Mouse (Mus musculus) forebrain, embryonic 15.5 days (tissue): ENCODE data around the gene Osbpl10. TPM values are rescaled to one million over a fixed set of nuclear protein-coding genes. Genes with fewer than 3 reads are reported as not detected.
A peak's percentile ranks its signal among the peaks of the same experiment; 100 is the strongest.

Experiments used
- ATAC-seq: fragments of 200-750 bp; cut with Nextera tagmentation; replicated peaks from 2 replicates; pipeline ENCODE4 v1.8.0; 2017; ENCODE audit warnings: mild to moderate bottlenecking, moderate TSS enrichment, moderate library complexity
- H3K27ac ChIP-seq: fragments of 300-500 bp; sonication (generic); replicated peaks from 2 replicates; pipeline ENCODE4 v1.5.1; 2015; ENCODE audit warnings: mild to moderate bottlenecking, inconsistent platforms
- H3K27me3 ChIP-seq: fragments of 300-500 bp; sonication (generic); 2 replicates; pipeline ENCODE4 v1.6.1; 2015; ENCODE audit warnings: inconsistent platforms
- H3K36me3 ChIP-seq: fragments of 300-500 bp; sonication (generic); 2 replicates; pipeline ENCODE4 v1.6.1; 2015; ENCODE audit warnings: mild to moderate bottlenecking, inconsistent platforms
- H3K4me1 ChIP-seq: fragments of 300-500 bp; sonication (generic); 2 replicates; pipeline ENCODE4 v1.6.1; 2015; ENCODE audit warnings: inconsistent platforms
- H3K4me2 ChIP-seq: fragments of 300-500 bp; sonication (generic); replicated peaks from 2 replicates; pipeline ENCODE4 v1.6.1; 2015; ENCODE audit warnings: mild to moderate bottlenecking, inconsistent platforms
- H3K4me3 ChIP-seq: fragments of 300-500 bp; sonication (generic); 2 replicates; pipeline ENCODE4 v1.5.1; 2015; ENCODE audit warnings: mild to moderate bottlenecking, inconsistent platforms
- H3K9ac ChIP-seq: fragments of 300-500 bp; sonication (generic); replicated peaks from 2 replicates; pipeline ENCODE4 v1.6.1; 2015; ENCODE audit warnings: mild to moderate bottlenecking, inconsistent platforms
- H3K9me3 ChIP-seq: fragments of 300-500 bp; sonication (generic); 2 replicates; pipeline ENCODE4 v1.6.1; 2016; ENCODE audit warnings: inconsistent platforms
- WGBS: fragments of 180-500 bp; shearing (Covaris S2); methylation state at CpG from one replicate; pipeline ENCODE4 v1.1.7; 2015; ENCODE audit warnings: mixed read lengths; 5-methylcytosine and 5-hydroxymethylcytosine counted together
- polyA plus RNA-seq: library from polyadenylated mRNA; unstranded; fragments of >200 nt; fragmentation: Nextera tagmentation; extraction: Ambion mirVana; gene quantifications from 2 replicates; pipeline ENCODE4 v1.2.1, GENCODE M21; 2015

Osbpl10 gene
- polyA plus RNA-seq, 1 experiment from 2014 or later = 2.6 TPM

GRCm38 (mm10) chr9:115039245-115039644 is 60.9 kb downstream of the Osbpl10 start:
- ATAC-seq = no peak
- H3K27ac ChIP-seq = no peak overlapping the region
- no peak overlapping the region for H3K4me2 ChIP-seq
- no peak overlapping the region for H3K9ac ChIP-seq
- 36% methylated on average over 7 of the region's 7 CpGs for WGBS
- no peaks in the 10 kb centered on the region for H3K36me3 ChIP-seq
- H3K27me3 ChIP-seq = no peaks in the 10 kb centered on the region
- no peaks in the 10 kb centered on the region for H3K9me3 ChIP-seq
- peaks cover 23% of the 10 kb centered on the region for H3K4me1 ChIP-seq
- no peak overlapping the region for H3K4me3 ChIP-seq

DNA sequence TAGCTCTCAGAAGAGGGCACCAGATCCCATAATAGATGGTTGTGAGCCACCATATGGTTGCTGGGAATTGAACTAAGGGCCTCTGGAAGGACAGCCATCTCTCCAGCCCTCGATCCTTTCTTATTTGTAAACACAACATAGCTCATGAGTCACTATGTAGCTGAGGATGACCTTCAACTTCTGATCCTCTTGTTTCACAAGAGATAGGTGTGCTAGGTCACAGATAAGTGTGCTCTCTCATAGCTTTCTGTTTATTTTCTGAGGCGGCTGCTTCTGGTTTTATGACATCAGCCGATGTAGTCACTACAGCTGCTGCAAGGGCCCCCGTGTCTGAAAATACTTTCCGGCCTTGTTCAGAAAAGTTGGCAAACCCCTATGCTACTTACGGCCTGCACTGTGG is 64.2 kb downstream of the Osbpl10 start:
- Histone ChIP-seq H3K9me3 (no peaks in the 10 kb centered on the region), H3K27me3 (no peaks in the 10 kb centered on the region), H3K27ac (no peak overlapping the region), H3K4me2 (no peak overlapping the region), H3K4me1 (peaks cover 31% of the 10 kb centered on the region), H3K4me3 (no peak overlapping the region), H3K9ac (no peak overlapping the region), H3K36me3 (no peaks in the 10 kb centered on the region)
- no peak for ATAC-seq
- WGBS = 94% methylated on average over 6 of the region's 6 CpGs

GRCm38 (mm10) chr9:115042971-115043706 is 64.8 kb downstream of the Osbpl10 start:
- Histone ChIP-seq H3K9ac (no peak overlapping the region), H3K27me3 (no peaks in the 10 kb centered on the region), H3K4me2 (no peak overlapping the region), H3K9me3 (no peaks in the 10 kb centered on the region), H3K4me3 (no peak overlapping the region), H3K4me1 (peaks cover 25% of the 10 kb centered on the region), H3K27ac (no peak overlapping the region), H3K36me3 (no peaks in the 10 kb centered on the region)
- ATAC-seq = 0 out of 2 replicates have a peak, but pooled peaks have one; percentile 30
- WGBS = 69% methylated on average over 13 of the region's 13 CpGs

GRCm38 (mm10) chr9:115043881-115044770 is 65.8 kb downstream of the Osbpl10 start:
- Histone ChIP-seq H3K4me2 (no peak overlapping the region), H3K4me3 (no peak overlapping the region), H3K27ac (no peak overlapping the region), H3K9ac (no peak overlapping the region), H3K36me3 (no peaks in the 10 kb centered on the region), H3K27me3 (no peaks in the 10 kb centered on the region), H3K4me1 (peaks cover 15% of the 10 kb centered on the region), H3K9me3 (no peaks in the 10 kb centered on the region)
- no peak for ATAC-seq
- WGBS = 89% methylated on average over 8 of the region's 8 CpGs

DNA sequence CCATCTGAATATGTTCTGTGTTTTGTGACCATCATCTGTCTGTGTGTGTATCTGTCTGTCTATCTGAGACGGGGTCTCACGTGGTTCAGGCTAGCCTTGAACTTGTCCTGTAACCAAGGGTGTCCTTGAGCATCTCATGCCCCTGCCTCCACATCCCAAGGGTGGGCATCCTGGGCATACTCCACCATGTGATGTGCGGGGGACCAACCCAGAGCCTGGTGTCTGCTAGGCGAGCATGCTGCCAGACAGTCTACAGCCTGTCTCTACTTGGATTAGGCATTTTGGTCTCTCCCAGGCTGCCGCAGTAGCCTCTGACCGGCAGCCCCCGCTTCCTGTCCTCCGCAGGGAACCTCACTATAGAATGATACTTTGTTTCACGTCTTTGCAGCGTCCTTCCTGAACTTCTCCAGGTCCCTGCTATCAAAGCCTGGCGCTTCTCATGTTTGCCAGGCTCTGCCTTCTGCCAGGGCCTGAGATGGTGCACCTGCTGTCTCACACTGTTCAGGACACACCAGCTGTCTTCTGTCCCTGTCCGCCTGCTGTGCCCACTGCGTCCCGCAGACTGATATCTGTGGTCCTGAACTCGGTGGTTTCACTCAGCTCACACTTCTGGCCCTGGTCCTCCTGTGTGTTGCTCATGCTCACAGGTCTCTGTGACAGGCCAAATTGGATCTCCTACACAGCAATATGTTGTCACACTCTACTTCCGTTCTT is 66.9 kb downstream of the Osbpl10 start:
- Histone ChIP-seq H3K36me3 (no peaks in the 10 kb centered on the region), H3K27ac (no peak overlapping the region), H3K4me2 (no peak overlapping the region), H3K9ac (no peak overlapping the region), H3K27me3 (no peaks in the 10 kb centered on the region), H3K9me3 (no peaks in the 10 kb centered on the region), H3K4me3 (no peak overlapping the region), H3K4me1 (peaks cover 13% of the 10 kb centered on the region; the same call in 1 of the 2 replicates)
- peak; percentile 51; the same call in 1 of the 2 replicates for ATAC-seq
- WGBS = 62% methylated on average over 16 of the region's 16 CpGs

DNA sequence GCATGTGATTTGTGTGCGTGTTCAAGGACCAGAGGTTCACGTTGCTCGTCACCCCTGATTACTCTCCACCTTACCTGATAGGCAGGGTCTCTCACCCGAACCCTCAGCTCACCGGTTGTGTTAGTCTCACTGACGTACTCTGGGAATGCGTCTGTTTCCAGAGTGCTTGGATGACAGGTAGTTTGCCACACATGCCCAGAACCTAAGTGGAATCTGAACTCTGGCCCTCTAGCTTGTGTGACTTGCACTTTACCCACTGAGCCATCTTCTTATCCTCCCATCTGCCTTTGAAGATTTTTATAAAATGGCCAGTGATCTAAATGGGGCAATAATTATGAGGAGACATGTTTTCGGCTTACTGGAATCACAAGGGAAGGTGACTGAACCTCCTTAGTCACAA is 68.3 kb downstream of the Osbpl10 start:
- Histone ChIP-seq H3K9me3 (no peaks in the 10 kb centered on the region), H3K36me3 (no peaks in the 10 kb centered on the region), H3K4me3 (no peak overlapping the region), H3K4me1 (peaks cover 13% of the 10 kb centered on the region; the same call in 1 of the 2 replicates), H3K4me2 (no peak overlapping the region), H3K27ac (no peak overlapping the region), H3K27me3 (no peaks in the 10 kb centered on the region), H3K9ac (no peak overlapping the region)
- 91% methylated on average over 8 of the region's 8 CpGs for WGBS
- ATAC-seq = no peak

DNA sequence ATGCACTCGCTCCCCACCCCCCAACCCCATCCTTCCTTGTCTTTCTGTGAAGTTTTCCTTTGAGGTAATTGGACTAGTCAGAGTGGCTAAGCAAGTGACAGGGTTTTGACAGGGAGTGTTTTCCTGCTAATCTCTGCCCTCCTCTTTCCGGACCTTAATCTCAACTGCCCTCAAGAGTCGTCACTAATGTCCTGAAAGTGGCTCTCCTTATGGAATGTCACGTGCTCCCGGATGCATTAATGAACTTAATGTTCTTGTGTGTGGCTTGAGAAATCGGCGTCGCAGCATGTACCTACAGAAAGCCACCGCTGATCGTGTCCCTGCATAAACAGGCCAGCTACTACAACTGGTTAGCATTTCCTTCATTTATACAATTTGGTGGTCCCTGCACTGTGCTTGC is 70.0 kb downstream of the Osbpl10 start:
- 48% methylated on average over 10 of the region's 10 CpGs for WGBS
- Histone ChIP-seq H3K27ac (no peak overlapping the region), H3K4me1 (peaks cover 10% of the 10 kb centered on the region; the same call in 1 of the 2 replicates), H3K27me3 (no peaks in the 10 kb centered on the region), H3K4me2 (no peak overlapping the region), H3K4me3 (no peak overlapping the region), H3K36me3 (no peaks in the 10 kb centered on the region), H3K9ac (no peak overlapping the region), H3K9me3 (no peaks in the 10 kb centered on the region)
- no peak for ATAC-seq

DNA sequence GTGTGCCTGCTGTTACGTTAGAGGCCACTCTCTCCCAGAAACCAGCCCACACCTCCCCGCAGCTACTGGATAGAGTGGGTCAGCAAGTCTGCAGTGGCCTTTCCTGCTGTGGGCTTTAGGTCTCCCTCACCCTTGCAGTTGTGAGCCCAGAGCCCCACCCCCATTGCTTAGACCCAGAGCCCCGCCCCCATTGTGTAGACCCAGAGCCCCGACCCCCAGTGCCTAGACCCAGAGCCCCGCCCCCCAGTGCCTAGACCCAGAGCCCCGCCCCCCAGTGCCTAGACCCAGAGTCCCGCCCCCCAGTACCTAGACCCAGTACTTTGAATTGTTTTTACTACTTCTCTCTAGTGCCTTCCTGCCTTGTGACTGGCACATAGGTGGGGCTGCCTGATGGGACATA is 70.5 kb downstream of the Osbpl10 start:
- no peak overlapping the region for H3K4me2 ChIP-seq
- H3K27me3 ChIP-seq = no peaks in the 10 kb centered on the region
- 52% methylated on average over 7 of the region's 7 CpGs for WGBS
- no peak overlapping the region for H3K4me3 ChIP-seq
- H3K9ac ChIP-seq = no peak overlapping the region
- H3K36me3 ChIP-seq = no peaks in the 10 kb centered on the region
- H3K4me1 ChIP-seq = peaks cover 8% of the 10 kb centered on the region; the same call in 1 of the 2 replicates
- no peaks in the 10 kb centered on the region for H3K9me3 ChIP-seq
- no peak overlapping the region for H3K27ac ChIP-seq
- no peak for ATAC-seq

DNA sequence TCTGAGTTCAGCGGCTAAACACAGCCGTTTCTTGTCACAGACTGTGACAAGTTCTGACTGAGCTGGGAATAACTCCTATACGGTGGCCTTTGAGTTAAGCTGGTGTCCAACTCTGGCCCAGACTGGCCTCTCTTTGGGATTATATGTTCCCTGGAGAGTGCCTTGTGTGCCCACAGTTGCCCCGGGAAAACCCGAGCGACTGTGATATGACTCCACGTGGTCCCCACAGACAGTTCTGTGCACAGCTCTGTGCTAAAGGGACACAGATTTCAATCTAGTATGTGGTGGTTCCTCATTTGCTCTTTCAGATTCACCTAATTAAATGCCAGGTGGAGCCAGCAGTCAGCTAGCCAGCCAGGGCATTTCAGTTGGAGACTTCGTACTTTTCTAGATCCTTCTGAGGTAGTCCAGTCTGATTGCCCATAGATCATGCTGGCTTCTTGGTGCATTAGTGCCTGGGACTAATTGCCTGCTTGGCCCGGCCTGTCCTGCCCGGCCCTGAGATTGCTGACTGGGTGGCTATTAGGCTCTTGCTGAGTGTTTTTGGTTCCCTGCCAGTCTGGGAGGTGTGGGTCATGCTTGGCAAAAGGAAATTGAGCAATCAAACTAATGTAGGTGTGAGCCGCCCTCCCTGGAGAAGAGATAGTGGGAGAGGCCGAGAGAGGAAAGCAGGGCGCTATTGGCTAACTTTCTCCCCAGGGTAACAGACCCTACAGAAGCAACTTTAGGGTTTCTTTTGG is 71.8 kb downstream of the Osbpl10 start:
- 75% methylated on average over 13 of the region's 13 CpGs for WGBS
- no peak for ATAC-seq

DNA sequence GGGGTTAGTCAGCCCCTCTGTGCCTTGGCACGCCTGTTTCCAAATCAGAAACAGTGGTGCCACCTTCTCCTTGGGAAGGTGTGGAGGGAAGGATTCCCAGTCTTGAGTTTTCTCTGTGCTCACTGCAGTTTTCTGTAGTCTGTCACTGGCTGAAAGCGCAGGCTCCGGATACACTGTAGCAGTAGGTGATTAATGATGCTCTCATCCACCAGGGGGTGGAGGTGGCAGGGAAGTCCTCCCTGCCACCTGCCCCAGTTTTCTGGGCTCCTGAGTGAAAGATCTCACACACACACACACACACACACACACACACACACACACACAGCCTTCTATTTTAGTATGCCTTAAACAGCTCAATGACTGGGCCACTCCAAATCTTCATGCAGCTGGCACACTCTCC is 73.6 kb downstream of the Osbpl10 start:
- Histone ChIP-seq H3K4me3 (no peak overlapping the region), H3K27ac (no peak overlapping the region), H3K9ac (no peak overlapping the region), H3K4me1 (peaks cover 7% of the 10 kb centered on the region), H3K9me3 (no peaks in the 10 kb centered on the region), H3K27me3 (no peaks in the 10 kb centered on the region), H3K36me3 (no peaks in the 10 kb centered on the region), H3K4me2 (no peak overlapping the region)
- 82% methylated on average over 3 of the region's 3 CpGs for WGBS
- no peak for ATAC-seq

More for the DNA sequence above, 71.8 kb downstream of the Osbpl10 start:
- Histone ChIP-seq H3K4me3 (no peak overlapping the region), H3K36me3 (no peaks in the 10 kb centered on the region), H3K27me3 (no peaks in the 10 kb centered on the region), H3K9ac (no peak overlapping the region), H3K4me2 (no peak overlapping the region), H3K4me1 (peaks cover 10% of the 10 kb centered on the region), H3K27ac (no peak overlapping the region), H3K9me3 (no peaks in the 10 kb centered on the region)

DNA sequence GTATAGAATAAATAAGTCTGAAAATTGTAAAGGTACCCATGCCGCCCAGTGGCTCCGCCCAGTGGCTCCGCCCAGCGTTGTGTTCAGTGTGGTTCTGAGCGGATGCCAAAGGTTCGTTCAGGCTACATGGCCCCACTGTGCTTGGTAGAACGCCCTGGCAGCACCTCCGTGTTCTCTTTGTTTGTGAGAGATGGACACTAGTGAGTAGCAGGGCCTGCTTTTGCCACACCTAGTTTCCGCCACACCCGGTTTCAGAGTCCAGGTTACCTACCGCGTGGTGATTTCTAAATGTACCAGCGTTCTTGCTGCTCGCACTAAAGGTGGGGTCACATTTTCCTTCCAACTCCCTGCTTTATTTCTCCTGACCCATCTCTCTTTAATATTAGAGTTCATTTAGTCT is 75.4 kb downstream of the Osbpl10 start:
- Histone ChIP-seq H3K4me2 (no peak overlapping the region), H3K4me3 (no peak overlapping the region), H3K4me1 (peaks cover 13% of the 10 kb centered on the region), H3K27ac (no peak overlapping the region), H3K36me3 (no peaks in the 10 kb centered on the region), H3K9me3 (no peaks in the 10 kb centered on the region), H3K27me3 (no peaks in the 10 kb centered on the region), H3K9ac (no peak overlapping the region)
- no peak for ATAC-seq
- 91% methylated on average over 14 of the region's 14 CpGs for WGBS
